Mouse (Mus musculus): Measurements from ENCODE around the gene Sec11a. TPM values are rescaled to one million over a fixed set of nuclear protein-coding genes. Genes with fewer than 3 reads are reported as not detected.
"Not testable (repeated sequence)": the region's sequence is repeated elsewhere in the genome, so short reads cannot be mapped to it uniquely, and the experiment has no call there.

Sec11a gene
- polyA plus RNA-seq, 1 experiment from 2014 or later, result 147 TPM

DNA sequence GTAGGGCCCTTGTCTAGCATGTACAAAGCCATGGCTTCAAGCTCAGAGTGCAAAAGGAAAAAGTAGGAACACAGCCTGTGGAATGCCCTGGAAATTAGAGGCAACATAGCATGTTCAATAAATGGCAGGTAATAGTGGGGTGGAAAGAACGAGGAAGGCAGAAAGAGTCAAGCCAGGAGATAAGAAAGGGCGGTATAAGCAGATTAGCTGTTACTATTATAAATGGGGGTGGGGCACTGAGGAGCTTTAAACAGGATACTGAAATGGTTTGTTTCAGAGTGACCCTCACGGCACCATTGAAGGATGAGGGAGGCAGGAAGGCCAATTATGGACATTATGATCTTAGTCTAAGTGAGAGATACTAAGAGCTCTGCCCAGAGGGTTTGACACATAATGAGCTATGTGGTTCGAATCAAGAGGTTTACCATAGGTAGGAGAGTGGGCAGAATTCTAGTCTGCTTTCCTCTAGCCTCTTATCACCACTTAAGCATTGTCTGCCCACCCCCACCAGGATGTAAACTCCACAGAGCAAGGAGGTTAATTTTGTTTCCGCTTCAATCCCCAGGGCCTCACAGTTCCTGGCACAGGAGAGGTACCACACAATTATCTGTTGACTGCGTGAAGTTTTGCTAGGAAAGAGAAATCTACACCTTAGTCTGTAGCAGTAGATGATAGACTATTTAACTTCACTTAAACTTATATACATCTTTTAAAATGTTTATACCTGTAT lies 39.0 kb upstream of the Sec11a start:
- Histone ChIP-seq H3K27me3 (replicated peaks) (no peaks in the 10 kb centered on the region), H3K4me2 (no peak overlapping the region), H3K4me3 (no peak overlapping the region), H3K9ac (no peak overlapping the region), H3K4me1 (peaks cover 4% of the 10 kb centered on the region; the same call in 1 of the 2 replicates), H3K27ac (no peak overlapping the region), H3K9me3 (no peaks in the 10 kb centered on the region), H3K36me3 (replicated peaks) (no peaks in the 10 kb centered on the region)
- no peak for ATAC-seq (replicated peaks)
- 62% methylated on average over 6 of the region's 6 CpGs for WGBS

DNA sequence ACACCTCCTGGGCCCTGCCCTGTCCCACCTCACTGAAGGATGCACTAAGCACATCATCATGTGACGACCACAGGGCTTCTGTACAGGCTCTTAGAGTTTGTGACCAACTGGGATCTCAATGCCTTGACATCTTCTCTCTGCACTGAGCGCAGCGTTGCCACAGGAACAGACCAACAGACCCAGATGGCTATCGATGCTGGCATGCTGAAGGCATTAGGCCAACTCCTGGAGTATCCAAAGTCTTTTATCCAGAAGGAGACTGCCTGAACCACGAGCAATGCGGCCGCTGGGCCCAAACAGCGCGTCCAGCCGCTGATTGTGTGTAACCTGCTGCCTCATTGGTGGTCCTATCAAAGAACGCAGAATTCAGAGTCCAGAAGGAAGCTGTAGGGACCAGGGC lies 33.0 kb upstream of the Sec11a start:
- H3K9ac ChIP-seq, result no peak overlapping the region
- no peaks in the 10 kb centered on the region for H3K9me3 ChIP-seq
- no peak overlapping the region for H3K27ac ChIP-seq
- ATAC-seq (replicated peaks), result no peak
- H3K4me3 ChIP-seq, result no peak overlapping the region
- WGBS, result 88% methylated on average over 11 of the region's 11 CpGs
- H3K36me3 ChIP-seq (replicated peaks), result no peaks in the 10 kb centered on the region
- H3K4me1 ChIP-seq, result no peaks in the 10 kb centered on the region
- no peaks in the 10 kb centered on the region for H3K27me3 ChIP-seq (replicated peaks)
- H3K4me2 ChIP-seq, result no peak overlapping the region

DNA sequence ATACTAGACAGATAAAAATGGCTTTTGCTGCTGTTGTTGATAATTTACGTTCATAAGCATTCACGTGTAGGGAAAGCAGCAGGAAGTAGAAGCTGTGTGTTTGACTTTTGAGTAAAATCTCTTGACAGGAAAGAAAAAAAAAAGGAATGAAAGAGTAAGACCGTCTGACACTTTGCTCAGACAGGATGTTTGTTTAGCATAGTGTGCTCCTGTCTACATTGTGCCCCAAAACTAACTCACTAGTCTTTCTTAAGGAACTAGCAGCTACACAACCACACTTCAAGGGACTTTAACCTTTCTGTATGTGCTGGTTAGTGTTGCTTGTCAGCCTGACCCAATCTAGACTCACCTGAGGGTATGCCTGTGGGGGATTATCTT lies 26.0 kb upstream of the Sec11a start:
- not testable (repeated sequence) for ATAC-seq (replicated peaks); H3K9ac ChIP-seq; H3K4me1 ChIP-seq; H3K27ac ChIP-seq; H3K4me2 ChIP-seq; H3K36me3 ChIP-seq (replicated peaks); H3K4me3 ChIP-seq; H3K27me3 ChIP-seq (replicated peaks); H3K9me3 ChIP-seq
- WGBS, result 66% methylated on average over 3 of the region's 3 CpGs

DNA sequence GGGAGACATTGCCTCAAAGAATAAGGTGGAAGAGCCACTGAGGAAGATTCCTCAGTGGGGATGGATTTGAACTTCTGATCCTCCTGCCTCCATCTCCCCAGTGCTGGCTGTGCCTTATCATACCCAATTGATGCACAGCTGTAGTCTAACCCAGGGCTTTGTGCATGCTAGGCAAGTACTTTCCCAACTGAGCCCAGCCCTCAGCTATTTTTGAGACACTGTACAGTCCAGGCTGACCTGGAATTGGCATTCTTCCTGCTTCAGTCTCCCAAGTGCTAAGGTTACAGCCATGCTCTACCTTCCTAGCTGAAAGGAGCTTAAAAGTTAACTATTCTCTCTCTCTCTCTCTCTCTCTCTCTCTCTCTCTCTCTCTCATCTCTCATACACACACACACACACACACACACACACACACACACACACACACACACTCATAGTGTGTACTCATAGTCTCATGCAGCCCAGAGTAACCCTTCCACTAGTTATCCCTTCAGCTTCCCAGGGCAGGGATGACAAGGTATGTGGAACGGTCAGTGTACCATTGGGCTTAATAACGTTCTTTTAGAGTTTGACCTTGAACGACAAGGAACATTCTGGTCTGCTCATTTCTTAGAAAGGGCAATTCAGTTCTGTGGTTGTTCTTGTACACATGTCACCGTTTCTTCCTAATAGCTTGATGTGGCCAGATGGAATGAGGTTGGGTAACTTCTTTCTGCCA lies 25.5 kb upstream of the Sec11a start:
- H3K9me3 ChIP-seq; H3K27me3 ChIP-seq (replicated peaks); H3K36me3 ChIP-seq (replicated peaks); H3K27ac ChIP-seq; H3K4me3 ChIP-seq; ATAC-seq (replicated peaks); H3K4me1 ChIP-seq; H3K9ac ChIP-seq; H3K4me2 ChIP-seq: not testable (repeated sequence)
- WGBS, result 84% methylated on average over 4 of the region's 4 CpGs

DNA sequence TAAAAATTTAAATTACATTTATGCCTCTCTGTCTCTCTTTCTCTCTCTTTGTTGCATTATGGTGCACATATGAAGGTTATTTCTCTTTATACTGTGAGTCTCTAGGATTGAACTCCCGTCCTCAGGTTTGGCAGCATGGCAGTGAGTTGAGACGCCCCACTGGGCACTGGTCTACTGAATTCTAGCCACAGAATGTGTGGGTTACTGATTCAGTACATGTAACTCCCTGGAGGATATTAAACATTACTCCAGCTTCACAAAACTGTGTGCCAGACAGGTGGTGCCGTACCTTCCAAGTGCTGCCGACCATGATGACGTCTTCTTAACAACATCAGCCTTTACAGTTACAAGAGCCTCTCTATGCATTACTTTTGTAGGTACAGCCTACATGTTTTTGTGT lies 24.5 kb upstream of the Sec11a start:
- Histone ChIP-seq H3K4me1 (no peaks in the 10 kb centered on the region), H3K9me3 (no peaks in the 10 kb centered on the region), H3K9ac (no peak overlapping the region), H3K36me3 (replicated peaks) (no peaks in the 10 kb centered on the region), H3K27me3 (replicated peaks) (no peaks in the 10 kb centered on the region), H3K4me2 (no peak overlapping the region), H3K27ac (no peak overlapping the region), H3K4me3 (no peak overlapping the region)
- 88% methylated on average over 5 of the region's 5 CpGs for WGBS
- ATAC-seq (replicated peaks), result no peak

DNA sequence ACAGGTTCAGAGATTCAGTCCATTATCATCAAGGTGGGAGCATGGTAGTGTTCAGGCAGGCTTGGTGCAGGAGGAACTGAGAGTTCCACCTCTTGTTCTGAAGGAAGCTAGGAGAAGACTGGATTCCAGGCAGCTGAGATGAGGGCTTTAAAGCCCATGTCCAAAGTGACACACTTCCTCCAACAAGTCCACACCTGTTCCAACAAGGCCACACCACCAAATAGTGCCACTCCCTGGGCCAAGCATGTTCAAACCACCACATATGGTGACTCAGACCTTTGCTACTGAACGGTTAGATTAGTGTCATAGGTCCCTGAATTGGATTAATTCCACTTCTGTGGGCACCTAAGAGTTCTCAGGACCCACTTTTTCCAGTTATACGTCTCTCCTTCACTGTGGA lies 23.8 kb upstream of the Sec11a start:
- Histone ChIP-seq H3K4me2 (no peak overlapping the region), H3K9ac (no peak overlapping the region), H3K36me3 (replicated peaks) (no peaks in the 10 kb centered on the region), H3K27me3 (replicated peaks) (no peaks in the 10 kb centered on the region), H3K9me3 (no peaks in the 10 kb centered on the region), H3K27ac (no peak overlapping the region), H3K4me1 (no peaks in the 10 kb centered on the region), H3K4me3 (no peak overlapping the region)
- 65% methylated on average over 2 of the region's 2 CpGs for WGBS
- ATAC-seq (replicated peaks), result no peak

DNA sequence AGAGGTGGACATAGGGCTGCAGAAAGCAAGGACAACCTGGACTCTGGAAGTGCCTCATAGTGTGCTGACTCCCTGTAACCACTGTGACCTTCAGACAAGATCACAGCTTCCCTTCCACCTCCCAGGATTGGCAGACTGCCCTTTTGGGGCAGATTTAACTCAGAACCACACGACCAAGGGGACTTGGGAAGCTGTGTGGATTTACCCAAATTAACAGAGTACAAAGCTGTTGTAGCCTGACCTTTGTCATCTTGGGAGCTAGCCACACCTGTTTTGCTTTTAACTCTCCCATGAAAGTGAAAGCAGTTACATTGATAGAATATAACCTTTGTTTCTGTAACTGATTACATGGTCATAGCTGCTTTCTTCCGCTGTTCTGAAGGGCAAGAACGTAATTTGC lies 23.3 kb upstream of the Sec11a start:
- Histone ChIP-seq H3K9me3 (no peaks in the 10 kb centered on the region), H3K4me2 (no peak overlapping the region), H3K4me3 (no peak overlapping the region), H3K27me3 (replicated peaks) (no peaks in the 10 kb centered on the region), H3K9ac (no peak overlapping the region), H3K27ac (no peak overlapping the region), H3K4me1 (no peaks in the 10 kb centered on the region), H3K36me3 (replicated peaks) (no peaks in the 10 kb centered on the region)
- no peak for ATAC-seq (replicated peaks)
- 81% methylated on average over 3 of the region's 3 CpGs for WGBS

DNA sequence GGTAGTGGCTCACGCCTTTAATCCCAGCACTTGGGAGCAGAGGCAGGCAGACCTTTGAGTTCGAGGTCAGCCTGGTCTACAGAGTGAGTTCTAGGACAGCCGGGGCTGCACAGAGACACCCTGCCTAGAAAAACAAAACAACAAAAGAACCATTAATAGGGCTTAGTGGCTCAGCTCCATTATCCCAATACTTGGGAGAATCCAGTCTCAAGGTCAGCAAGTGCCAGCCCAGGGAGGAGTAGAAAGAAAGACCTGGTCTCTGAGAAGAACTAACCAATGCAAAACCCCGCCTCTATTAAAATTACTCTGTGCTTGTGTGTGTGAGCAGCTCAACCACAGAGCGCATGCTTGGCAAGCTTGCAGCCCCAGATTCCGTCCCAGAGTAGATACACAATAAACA lies 15.2 kb upstream of the Sec11a start:
- ATAC-seq (replicated peaks), result no peak
- H3K36me3 ChIP-seq (replicated peaks), result no peaks in the 10 kb centered on the region
- H3K9me3 ChIP-seq, result no peaks in the 10 kb centered on the region
- H3K4me2 ChIP-seq, result no peak overlapping the region
- no peaks in the 10 kb centered on the region for H3K4me1 ChIP-seq
- H3K27ac ChIP-seq, result no peak overlapping the region
- H3K27me3 ChIP-seq (replicated peaks), result no peaks in the 10 kb centered on the region
- H3K4me3 ChIP-seq, result no peak overlapping the region
- 47% methylated on average over 6 of the region's 6 CpGs for WGBS
- no peak overlapping the region for H3K9ac ChIP-seq

DNA sequence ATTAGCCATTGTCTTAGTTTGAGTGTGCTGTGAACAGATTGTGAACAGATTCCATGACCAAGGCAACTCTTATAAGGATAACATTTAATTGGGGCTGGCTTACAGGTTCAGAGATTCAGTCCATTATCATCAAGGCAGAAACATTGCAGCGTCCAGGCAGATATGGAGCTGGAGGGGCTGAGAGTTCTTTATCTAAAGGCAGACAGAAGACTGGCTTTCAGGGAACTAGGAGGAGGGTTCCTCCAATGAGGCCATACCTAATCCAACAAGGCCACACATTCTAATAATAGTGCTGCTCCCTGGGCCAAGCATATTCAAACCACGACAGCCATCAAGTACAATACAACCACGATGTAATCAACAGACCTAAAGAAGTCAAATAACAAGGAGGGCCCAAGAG lies 11.4 kb upstream of the Sec11a start:
- Histone ChIP-seq H3K4me1 (no peaks in the 10 kb centered on the region), H3K9ac (no peak overlapping the region), H3K4me3 (no peak overlapping the region), H3K27ac (no peak overlapping the region), H3K4me2 (no peak overlapping the region), H3K9me3 (no peaks in the 10 kb centered on the region), H3K27me3 (replicated peaks) (no peaks in the 10 kb centered on the region), H3K36me3 (replicated peaks) (no peaks in the 10 kb centered on the region)
- 86% methylated on average over 3 of the region's 3 CpGs for WGBS
- no peak for ATAC-seq (replicated peaks)

DNA sequence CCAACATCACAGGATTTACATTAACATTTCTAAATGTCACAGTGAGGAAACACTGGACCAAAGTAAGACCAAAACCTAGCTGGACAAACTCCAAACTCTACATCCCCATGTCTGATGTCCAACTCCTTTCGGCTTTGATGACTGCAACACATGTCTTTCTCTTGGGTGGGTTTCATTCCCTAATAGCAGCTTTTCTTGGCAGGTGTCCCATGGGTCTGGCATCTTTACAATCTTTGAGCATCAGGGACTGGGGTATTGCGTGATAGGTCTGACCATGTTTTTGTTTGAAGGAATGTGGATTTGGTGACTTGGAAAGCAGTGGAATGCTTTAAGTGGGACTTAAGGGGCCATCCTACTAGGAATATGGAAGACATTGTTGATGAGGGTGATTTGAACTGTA lies 9.3 kb upstream of the Sec11a start:
- no peaks in the 10 kb centered on the region for H3K27me3 ChIP-seq (replicated peaks)
- no peak overlapping the region for H3K27ac ChIP-seq
- 83% methylated on average over 2 of the region's 2 CpGs for WGBS
- no peak overlapping the region for H3K4me3 ChIP-seq
- ATAC-seq (replicated peaks), result no peak
- H3K4me2 ChIP-seq, result no peak overlapping the region
- H3K9me3 ChIP-seq, result no peaks in the 10 kb centered on the region
- no peak overlapping the region for H3K9ac ChIP-seq
- H3K36me3 ChIP-seq (replicated peaks), result no peaks in the 10 kb centered on the region
- no peaks in the 10 kb centered on the region for H3K4me1 ChIP-seq

DNA sequence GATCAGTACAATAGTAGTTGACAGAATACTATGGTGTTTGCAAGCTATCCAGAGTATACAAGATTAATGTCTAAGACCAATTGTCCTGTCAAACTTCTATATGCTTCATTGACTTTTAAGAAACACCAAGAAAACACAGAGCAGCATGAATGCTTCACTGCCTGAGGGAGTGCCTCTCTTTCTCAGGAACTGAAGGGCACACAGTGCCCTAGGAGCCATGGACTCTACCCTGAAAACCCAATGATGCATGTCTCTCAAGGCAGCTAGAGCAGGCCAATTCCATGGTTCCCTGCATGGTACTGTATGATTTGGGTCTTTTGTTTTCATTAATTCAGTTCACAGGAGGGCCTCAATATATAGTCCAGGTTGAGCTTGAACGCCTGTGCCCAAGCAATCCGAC lies 6.7 kb upstream of the Sec11a start:
- Histone ChIP-seq H3K27ac (no peak overlapping the region), H3K4me1 (no peaks in the 10 kb centered on the region), H3K4me3 (no peak overlapping the region), H3K9ac (no peak overlapping the region), H3K36me3 (replicated peaks) (no peaks in the 10 kb centered on the region), H3K27me3 (replicated peaks) (no peaks in the 10 kb centered on the region), H3K9me3 (no peaks in the 10 kb centered on the region), H3K4me2 (no peak overlapping the region)
- 81% methylated on average over 2 of the region's 2 CpGs for WGBS
- no peak for ATAC-seq (replicated peaks)

DNA sequence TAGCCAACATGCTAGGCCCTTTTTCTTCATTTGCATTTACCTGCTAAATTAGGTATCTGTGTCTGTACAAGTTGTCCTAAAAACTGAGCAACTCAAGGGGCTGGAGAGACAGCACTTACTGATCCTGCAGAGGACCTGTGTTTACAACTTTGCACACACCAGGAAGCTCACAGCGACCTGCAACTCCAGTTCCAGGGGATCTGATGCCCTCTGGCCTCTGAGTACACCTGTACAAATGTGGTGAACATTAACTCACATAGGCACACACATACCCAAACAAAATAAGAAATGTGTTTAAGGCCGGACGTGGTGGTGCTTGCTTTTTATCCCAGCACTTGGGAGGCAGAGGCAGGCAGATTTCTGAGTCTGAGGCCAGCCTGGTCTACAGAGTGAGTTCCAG lies 4.6 kb upstream of the Sec11a start:
- WGBS, result 77% methylated on average over 3 of the region's 3 CpGs

DNA sequence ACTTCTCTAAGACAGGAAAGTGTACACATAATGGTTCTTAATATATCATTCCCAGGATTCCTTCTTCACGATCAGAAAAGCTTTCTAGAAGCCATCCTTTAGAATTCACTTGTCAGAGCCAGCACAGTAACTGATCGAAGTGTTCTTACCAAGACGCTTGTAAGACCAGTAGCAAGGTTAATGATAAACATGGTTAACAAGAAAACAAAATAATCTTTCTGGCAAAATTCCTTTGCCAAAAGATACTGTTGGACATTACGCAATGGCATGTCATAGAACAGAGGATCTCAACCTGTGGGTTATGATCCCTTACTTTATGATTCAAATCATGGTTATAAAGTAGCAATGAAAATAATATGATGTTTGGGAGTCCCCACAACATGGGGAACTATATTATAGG lies 3.9 kb upstream of the Sec11a start:
- 90% methylated on average over 4 of the region's 4 CpGs for WGBS

More for the DNA sequence above, 4.6 kb upstream of the Sec11a start:
- Histone ChIP-seq H3K27me3 (replicated peaks) (no peaks in the 10 kb centered on the region), H3K4me3 (no peak overlapping the region), H3K36me3 (replicated peaks) (no peaks in the 10 kb centered on the region), H3K27ac (no peak overlapping the region), H3K9ac (no peak overlapping the region), H3K4me1 (peaks cover 7% of the 10 kb centered on the region), H3K9me3 (no peaks in the 10 kb centered on the region), H3K4me2 (no peak overlapping the region)
- ATAC-seq (replicated peaks), result no peak

More for the DNA sequence above, 3.9 kb upstream of the Sec11a start:
- Histone ChIP-seq H3K36me3 (replicated peaks) (no peaks in the 10 kb centered on the region), H3K4me2 (no peak overlapping the region), H3K9ac (no peak overlapping the region), H3K9me3 (no peaks in the 10 kb centered on the region), H3K4me1 (peaks cover 12% of the 10 kb centered on the region), H3K27ac (no peak overlapping the region), H3K27me3 (replicated peaks) (no peaks in the 10 kb centered on the region), H3K4me3 (no peak overlapping the region)
- ATAC-seq (replicated peaks), result no peak
